Mouse (Mus musculus): ENCODE measurements around the gene Clcn1.

DNA sequence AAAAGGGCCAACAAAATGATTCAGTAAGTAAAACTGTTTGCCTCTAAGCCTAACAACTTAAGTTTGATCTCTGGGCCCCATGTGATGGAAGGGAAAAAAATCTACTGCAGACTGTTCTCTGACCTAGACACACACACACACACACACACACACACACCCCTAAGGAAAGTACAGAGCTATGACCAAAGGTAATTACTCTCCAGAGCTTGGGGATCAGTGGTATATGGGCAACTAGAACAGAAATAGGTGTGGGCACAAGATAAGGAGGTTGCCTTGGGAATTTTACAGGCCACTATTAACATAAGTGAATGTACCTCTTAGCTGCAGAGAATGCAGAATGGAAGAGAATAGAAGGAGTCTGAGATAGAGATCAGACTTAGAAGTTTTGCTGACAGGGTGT lies 1.1 kb downstream of the Clcn1 start:
- TF ChIP-seq CTCF (IDR thresholded peaks at IDR 0.05) (no peak), EP300 (IDR thresholded peaks at IDR 0.05) (no peak)
